Mouse (Mus musculus) heart, postnatal 0 days (tissue): Measurements from ENCODE around the gene Selenos. TPM values are rescaled to one million over a fixed set of nuclear protein-coding genes. Genes with fewer than 3 reads are reported as not detected.
A peak's percentile ranks its signal among the peaks of the same experiment; 100 is the strongest.

Experiments used
- ATAC-seq: fragments of 200-750 bp; cut with Nextera tagmentation; 2 replicates; pipeline ENCODE4 v1.8.0; 2017; ENCODE audit warnings: low read depth, moderate number of reproducible peaks, moderate library complexity; ENCODE audit not compliant: insufficient read depth
- DNase-seq: peaks from one replicate; pipeline ENCODE4 v3.0.0-alpha.2; 2016; ENCODE audit warnings: low spot score
- H3K27ac ChIP-seq: fragments of 300-500 bp; sonication (generic); 2 replicates; pipeline ENCODE4 v1.5.1; 2014; ENCODE audit warnings: low read depth, mild to moderate bottlenecking
- H3K27me3 ChIP-seq: fragments of 300-500 bp; sonication (generic); 2 replicates; pipeline ENCODE4 v1.6.1; 2014; ENCODE audit warnings: low read length, mixed read lengths; ENCODE audit not compliant: control insufficient read depth, insufficient read depth
- H3K36me3 ChIP-seq: fragments of 300-500 bp; sonication (generic); replicated peaks from 2 replicates; pipeline ENCODE4 v1.6.1; 2014; ENCODE audit warnings: low read length, mixed read lengths; ENCODE audit not compliant: control insufficient read depth, insufficient read depth
- H3K4me1 ChIP-seq: fragments of 300-500 bp; sonication (generic); 2 replicates; pipeline ENCODE4 v1.6.1; 2014; ENCODE audit warnings: antibody characterized with exemption; ENCODE audit not compliant: control insufficient read depth, insufficient read depth
- H3K4me2 ChIP-seq: fragments of 300-500 bp; sonication (generic); 2 replicates; pipeline ENCODE4 v1.6.1; 2014; ENCODE audit warnings: low read depth, mild to moderate bottlenecking, low read length, moderate library complexity
- H3K4me3 ChIP-seq: fragments of 300-500 bp; sonication (generic); 2 replicates; pipeline ENCODE4 v1.5.1; 2014; ENCODE audit warnings: low read depth, low read length
- H3K9ac ChIP-seq: fragments of 300-500 bp; sonication (generic); replicated peaks from 2 replicates; pipeline ENCODE4 v1.6.1; 2014; ENCODE audit warnings: low read depth, low read length, mixed read lengths
- H3K9me3 ChIP-seq: fragments of 300-500 bp; sonication (generic); replicated peaks from 2 replicates; pipeline ENCODE4 v1.6.1; 2016; ENCODE audit warnings: low read length; ENCODE audit not compliant: control insufficient read depth
- CTCF ChIP-seq: IDR thresholded peaks from 2 replicates; pipeline ENCODE4 v1.5.1; 2016; ENCODE audit warnings: antibody characterized with exemption, control low read depth, low read depth
- EP300 ChIP-seq: IDR thresholded peaks from 2 replicates; pipeline ENCODE4 v1.6.1; 2016; ENCODE audit warnings: antibody characterized with exemption, low read depth
- WGBS: fragments of 180-500 bp; shearing (Covaris S2); extraction: QIAGEN DNeasy Blood & Tissue Kit; methylation state at CpG from one replicate; pipeline ENCODE4 v1.1.7; 2014; 5-methylcytosine and 5-hydroxymethylcytosine counted together
- polyA plus RNA-seq: library from polyadenylated mRNA; unstranded; fragments of >200 nt; fragmentation: Nextera tagmentation; extraction: Ambion mirVana; gene quantifications from 2 replicates; pipeline ENCODE4 v1.2.1, GENCODE M21; 2015
- total RNA-seq: library from RNA; depleted of rRNA; stranded (reverse); fragments of >200 nt; gene quantifications from 2 replicates; pipeline ENCODE4 v1.2.3, GENCODE M21; 2014; ENCODE audit warnings: low replicate concordance; rRNA removed

Selenos gene
- total RNA-seq (30.7 and 41.3 TPM in 2 replicates), polyA plus RNA-seq (66.3 and 70.5 TPM in 2 replicates)

DNA sequence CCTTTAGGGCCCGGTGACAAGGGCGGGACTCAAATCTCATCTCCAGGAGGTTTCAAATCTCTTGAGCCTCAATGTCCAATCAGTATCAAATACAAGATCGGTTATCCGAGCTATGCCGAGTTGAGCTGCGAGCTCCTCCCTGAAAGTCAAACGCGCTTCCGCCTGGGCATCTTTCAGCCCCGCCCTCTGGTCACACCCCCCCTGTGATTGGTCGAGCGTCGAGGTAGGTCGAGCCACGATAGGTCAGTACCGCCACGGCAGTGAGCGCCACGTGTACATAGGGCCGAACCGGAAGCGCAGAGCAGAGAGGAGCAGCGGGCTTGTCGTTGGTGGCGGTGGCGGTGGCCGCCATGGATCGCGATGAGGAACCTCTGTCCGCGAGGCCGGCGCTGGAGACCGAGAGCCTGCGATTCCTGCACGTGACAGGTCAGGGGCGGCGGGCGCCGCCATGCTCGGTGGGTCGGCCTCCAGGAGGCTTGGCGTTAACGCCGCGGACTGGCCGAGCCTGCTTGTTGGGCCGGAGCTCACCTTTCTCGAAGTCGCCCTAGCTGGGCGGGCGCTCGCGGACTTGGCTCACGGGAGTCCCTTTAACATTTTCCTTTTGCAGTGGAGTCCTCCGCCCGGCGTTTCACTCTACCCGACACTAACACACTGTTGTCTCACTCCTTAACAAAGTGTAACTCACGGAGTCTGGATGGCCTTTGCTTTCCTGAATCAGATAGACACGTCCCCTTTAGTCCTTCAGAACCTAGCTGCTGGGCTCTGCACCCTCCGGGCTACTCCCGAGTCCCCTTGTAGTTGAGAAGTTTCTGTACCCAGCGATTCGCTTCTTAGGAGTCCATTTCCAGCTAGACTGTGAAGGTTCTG is at the start of gene Selenos:
TSS of gene Selenos (plus strand) at position 286 of the 867 bp plus-strand sequence.
- Histone ChIP-seq H3K4me2 (peak within 1 kb of the TSS; percentile 86), H3K9ac (peak within 1 kb of the TSS; percentile 74), H3K9me3 (no peaks in the 10 kb centered on the region), H3K4me3 (peak within 1 kb of the TSS; percentile 78), H3K36me3 (peaks cover 47% of the 10 kb centered on the region), H3K27ac (peak within 1 kb of the TSS; percentile 87), H3K4me1 (peaks cover 12% of the 10 kb centered on the region), H3K27me3 (no peaks in the 10 kb centered on the region)
- under 1% methylated on average over 65 of the region's 65 CpGs for WGBS
- ATAC-seq (peak; percentile 100), DNase-seq (peak; percentile 96)
- TF ChIP-seq CTCF (no peak), EP300 (peak; percentile 54; the same call in 1 of the 2 replicates)

DNA sequence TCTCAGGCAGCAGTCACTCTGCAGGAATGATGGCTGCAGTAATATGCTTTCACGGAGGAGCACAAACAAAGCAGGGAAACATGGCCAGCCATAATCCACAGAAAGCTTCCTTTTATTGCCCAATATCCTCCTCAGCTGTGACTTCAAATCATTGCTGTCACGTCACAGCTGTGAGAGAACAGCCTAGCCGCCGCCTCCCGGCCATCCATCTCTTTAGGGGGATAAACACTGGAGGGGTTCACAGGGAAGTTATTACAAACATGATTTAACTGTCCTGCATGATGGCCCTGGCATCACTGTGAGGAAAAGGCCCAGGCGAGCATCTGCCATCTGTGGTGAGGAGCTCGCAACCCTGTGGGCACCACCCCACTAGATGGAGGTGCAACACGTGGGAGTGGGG is 42.6 kb upstream of the Selenos start:
- Histone ChIP-seq H3K4me1 (no peaks in the 10 kb centered on the region), H3K27me3 (no peaks in the 10 kb centered on the region), H3K4me3 (no peak overlapping the region), H3K27ac (no peak overlapping the region), H3K9ac (no peak overlapping the region), H3K9me3 (no peaks in the 10 kb centered on the region), H3K36me3 (no peaks in the 10 kb centered on the region), H3K4me2 (no peak overlapping the region)
- no peak for ATAC-seq
- 70% methylated on average over 8 of the region's 8 CpGs for WGBS
- no peak for DNase-seq
- TF ChIP-seq CTCF (no peak), EP300 (no peak)

DNA sequence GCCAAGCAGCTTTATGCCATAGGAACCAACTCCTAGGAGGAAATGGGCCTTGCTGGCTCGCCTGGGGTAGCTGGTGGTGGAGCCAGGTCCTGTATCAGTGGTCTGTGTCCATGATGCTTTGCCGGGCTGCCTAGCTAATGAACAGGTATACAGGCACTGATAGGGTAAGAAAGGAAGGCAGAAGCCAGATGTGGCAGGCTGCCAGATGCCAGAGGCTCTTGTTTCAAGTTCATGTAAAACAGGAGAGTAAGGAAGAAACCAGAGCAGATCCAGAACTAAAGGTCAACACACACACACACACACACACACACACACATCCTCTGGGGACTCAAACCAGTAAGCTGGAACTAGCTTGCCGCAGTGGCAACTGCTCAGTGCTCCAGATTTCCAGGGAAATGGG is 41.2 kb upstream of the Selenos start:
- no peak for DNase-seq
- H3K4me1 ChIP-seq, result no peaks in the 10 kb centered on the region
- H3K27ac ChIP-seq, result no peak overlapping the region
- ATAC-seq, result no peak
- no peak for TF ChIP-seq EP300
- no peak overlapping the region for H3K4me2 ChIP-seq
- no peaks in the 10 kb centered on the region for H3K9me3 ChIP-seq
- H3K27me3 ChIP-seq, result no peaks in the 10 kb centered on the region
- WGBS, result 50% methylated on average over 3 of the region's 3 CpGs
- H3K36me3 ChIP-seq, result no peaks in the 10 kb centered on the region
- no peak overlapping the region for H3K9ac ChIP-seq
- H3K4me3 ChIP-seq, result no peak overlapping the region

- Histone ChIP-seq H3K27ac (no peak overlapping the region), H3K36me3 (no peaks in the 10 kb centered on the region), H3K9me3 (no peaks in the 10 kb centered on the region), H3K4me2 (no peak overlapping the region), H3K4me3 (no peak overlapping the region), H3K9ac (no peak overlapping the region), H3K4me1 (no peaks in the 10 kb centered on the region), H3K27me3 (no peaks in the 10 kb centered on the region)
- WGBS, result 78% methylated on average over 11 of the region's 11 CpGs
- DNase-seq, result no peak
- ATAC-seq, result no peak
- TF ChIP-seq CTCF, result no peak
These were observed 40.7 kb upstream of the Selenos start for GRCm38 (mm10) chr7:66038730-66039129.

DNA sequence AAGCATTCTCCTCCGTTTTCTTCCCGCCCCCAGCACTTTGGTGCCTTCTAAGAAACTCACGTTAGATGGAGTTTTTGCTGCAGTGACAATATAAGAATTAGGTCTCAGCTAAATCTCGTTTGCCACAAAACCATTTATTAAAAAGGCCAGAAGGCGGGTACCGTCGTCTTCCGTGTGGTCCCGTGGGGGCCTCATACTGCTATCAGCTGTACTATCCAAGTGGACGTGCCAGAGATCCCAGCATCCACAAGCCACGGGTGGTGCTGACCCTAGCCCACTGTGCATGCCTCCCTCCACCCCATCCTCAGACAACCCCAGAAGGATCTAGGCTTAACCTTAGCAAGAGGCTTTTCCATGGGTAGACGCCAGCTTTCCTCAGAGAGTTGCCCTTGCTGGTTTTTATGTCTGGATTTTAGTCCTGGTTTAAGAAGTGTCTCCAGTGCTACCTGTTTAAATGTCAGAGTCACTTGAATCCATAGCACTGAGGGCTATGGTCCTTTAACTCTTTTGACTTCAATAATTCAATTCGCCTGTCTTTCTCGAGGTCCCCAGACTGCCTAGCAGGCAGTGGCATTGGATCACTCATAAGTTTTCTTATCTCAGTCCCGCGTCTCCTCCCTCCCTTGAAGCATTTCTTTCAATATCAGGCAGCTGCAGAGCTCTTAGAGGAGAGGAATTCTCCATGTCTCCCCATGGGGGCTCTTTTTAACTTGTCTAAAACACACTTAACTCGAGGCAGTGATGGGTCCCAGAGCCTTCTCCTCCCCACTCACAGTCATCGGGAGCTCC is 39.2 kb upstream of the Selenos start:
- ATAC-seq (no peak), DNase-seq (no peak)
- no peaks in the 10 kb centered on the region for H3K4me1 ChIP-seq
- H3K9ac ChIP-seq, result no peak overlapping the region
- TF ChIP-seq EP300, result no peak
- TF ChIP-seq CTCF, result no peak
- no peaks in the 10 kb centered on the region for H3K36me3 ChIP-seq
- H3K27ac ChIP-seq, result no peak overlapping the region
- H3K9me3 ChIP-seq, result no peaks in the 10 kb centered on the region
- H3K27me3 ChIP-seq, result no peaks in the 10 kb centered on the region
- 64% methylated on average over 18 of the region's 18 CpGs for WGBS
- H3K4me2 ChIP-seq, result no peak overlapping the region
- no peak overlapping the region for H3K4me3 ChIP-seq
